Mouse (Mus musculus): ENCODE results near the gene Ncoa5.

DNA sequence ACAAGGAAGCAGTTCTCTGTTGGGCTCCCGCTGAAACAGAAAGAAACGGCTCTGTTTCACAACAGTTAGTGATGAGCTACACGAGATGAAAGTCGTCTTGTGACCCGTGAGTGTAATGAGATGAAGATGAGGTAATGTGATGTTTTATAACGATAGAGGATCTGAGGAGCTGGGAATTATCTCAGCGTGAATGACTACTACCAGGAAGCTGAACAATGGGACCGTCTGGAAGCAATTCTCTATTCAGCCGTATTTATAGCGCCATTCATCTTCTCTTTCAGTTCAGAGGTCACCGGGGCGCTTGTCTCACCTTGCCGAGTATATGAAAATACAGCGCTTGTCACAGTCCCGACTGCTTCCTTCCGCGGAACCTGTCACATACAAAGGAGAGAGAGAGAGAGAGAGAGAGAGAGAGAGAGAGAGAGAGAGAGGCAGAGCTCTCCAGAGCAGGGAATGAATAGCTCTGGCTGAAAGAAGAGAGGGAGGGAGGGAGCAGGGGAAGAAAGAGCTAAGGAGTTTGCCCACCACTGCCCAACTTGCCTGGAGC lies 8.5 kb upstream of the Ncoa5 start:
- no peak for TF ChIP-seq POLR2A (IDR thresholded peaks at IDR 0.05; ENCODE audit: insufficient read depth, low read length)
- TF ChIP-seq EP300 (IDR thresholded peaks at IDR 0.05; ENCODE audit: insufficient read depth, low read depth, low read length) = no peak
- TF ChIP-seq CTCF (IDR thresholded peaks at IDR 0.05; ENCODE audit: low read depth, low read length) = no peak
